Mouse (Mus musculus) urinary bladder, postnatal 10 days (tissue): Measurements from ENCODE around the gene Gm20388.
"Not testable (repeated sequence)": the region's sequence is repeated elsewhere in the genome, so short reads cannot be mapped to it uniquely, and the experiment has no call there.

Source experiments
- DNase-seq: peaks from one replicate; pipeline ENCODE4 v3.0.0; 2022; ENCODE audit warnings: low spot score

Gene Gm20388

DNA sequence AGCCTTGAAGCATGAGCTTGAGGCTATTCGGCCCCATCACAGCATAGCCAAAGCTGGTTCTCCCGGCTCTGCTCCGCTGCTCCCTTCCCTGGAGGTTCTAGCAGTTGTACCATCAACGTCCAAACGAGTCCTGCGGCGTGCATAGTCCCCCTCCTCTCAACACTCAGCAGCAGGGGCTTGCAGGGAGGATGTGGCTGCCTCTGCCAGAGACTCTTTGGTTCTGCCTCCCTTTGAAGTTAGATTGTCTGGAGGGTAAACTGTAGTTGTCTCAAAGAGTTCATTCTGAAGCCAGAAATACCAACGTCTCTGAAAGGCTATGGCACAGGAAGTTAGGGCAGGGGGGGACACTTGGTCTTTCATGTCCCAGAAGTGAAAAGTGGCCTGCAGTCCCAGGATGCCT lies 3493.9 kb downstream of the Gm20388 start:
- DNase-seq: no peak

GRCm38 (mm10) chr8:123406786-123407185 lies 3496.1 kb downstream of the Gm20388 start, which contains the start of gene Mc1r:
Gene Mc1r (plus strand): TSS chr8:123407107.
- DNase-seq: no peak

DNA sequence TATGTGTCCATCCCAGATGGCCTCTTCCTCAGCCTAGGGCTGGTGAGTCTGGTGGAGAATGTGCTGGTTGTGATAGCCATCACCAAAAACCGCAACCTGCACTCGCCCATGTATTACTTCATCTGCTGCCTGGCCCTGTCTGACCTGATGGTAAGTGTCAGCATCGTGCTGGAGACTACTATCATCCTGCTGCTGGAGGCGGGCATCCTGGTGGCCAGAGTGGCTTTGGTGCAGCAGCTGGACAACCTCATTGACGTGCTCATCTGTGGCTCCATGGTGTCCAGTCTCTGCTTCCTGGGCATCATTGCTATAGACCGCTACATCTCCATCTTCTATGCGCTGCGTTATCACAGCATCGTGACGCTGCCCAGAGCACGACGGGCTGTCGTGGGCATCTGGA lies 3497.0 kb downstream of the Gm20388 start:
- no peak for DNase-seq

- no peak for DNase-seq
Observed at GRCm38 (mm10) chr8:123408586-123409544, 3498.2 kb downstream of the Gm20388 start.

DNA sequence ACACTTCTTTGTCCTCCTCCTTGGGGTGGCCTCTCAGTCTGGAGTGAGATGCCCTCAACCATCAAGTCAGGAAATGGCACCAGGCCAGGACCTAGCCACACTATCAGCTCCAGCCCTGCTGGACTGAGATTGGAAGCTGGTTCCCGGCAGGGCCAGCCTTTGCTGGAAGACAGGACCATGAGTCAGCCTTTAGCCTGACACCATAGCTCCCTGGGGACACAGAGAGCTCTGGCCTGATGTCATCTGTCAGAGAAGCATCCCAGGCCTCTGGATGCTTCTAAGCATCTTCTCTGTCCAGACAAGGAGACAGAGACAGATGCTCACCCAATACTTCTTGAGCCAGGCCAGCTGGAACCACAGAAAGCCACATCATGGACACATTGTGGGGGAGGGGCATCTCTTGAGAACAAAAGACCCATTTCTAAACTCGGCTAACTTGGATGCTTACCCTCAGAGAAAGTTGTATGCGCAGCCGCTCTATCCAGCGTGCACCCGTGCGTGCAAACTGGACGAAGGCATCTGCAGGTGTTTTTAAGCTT lies 3499.5 kb downstream of the Gm20388 start:
- no peak for DNase-seq

DNA sequence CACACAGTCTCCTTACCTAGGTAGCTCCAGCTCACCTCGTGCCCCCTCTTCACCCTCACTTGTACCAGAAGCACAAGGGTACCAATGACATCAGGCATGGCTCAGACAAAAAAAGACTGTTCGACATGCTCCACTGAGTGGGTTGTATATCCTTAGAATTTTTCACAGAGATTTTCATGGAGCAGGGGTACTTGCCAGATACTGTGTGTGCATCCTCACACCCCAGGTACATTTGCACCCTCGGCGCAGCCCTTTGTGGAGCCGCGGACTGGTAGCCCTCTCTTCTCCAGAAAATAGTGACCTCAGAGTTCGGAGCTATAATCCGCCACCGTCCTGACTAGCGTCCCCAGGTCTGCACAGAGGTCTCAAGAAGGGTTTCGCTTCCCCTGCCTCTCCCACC lies 3500.1 kb downstream of the Gm20388 start:
- no peak for DNase-seq

- DNase-seq: no peak
Observed at GRCm38 (mm10) chr8:123411246-123411645, 3500.6 kb downstream of the Gm20388 start, which contains the start of gene Tubb3. Gene Tubb3 (plus strand): TSS chr8:123411424.

- DNase-seq: no peak
Observed at GRCm38 (mm10) chr8:123411781-123412327, 3501.2 kb downstream of the Gm20388 start.

- no peak for DNase-seq
Observed at GRCm38 (mm10) chr8:123412560-123413170, 3502.0 kb downstream of the Gm20388 start.

- no peak for DNase-seq
Observed at GRCm38 (mm10) chr8:123414255-123414654, 3503.6 kb downstream of the Gm20388 start.

- not testable (repeated sequence) for DNase-seq
Observed at GRCm38 (mm10) chr8:123414997-123415696, 3504.5 kb downstream of the Gm20388 start.

DNA sequence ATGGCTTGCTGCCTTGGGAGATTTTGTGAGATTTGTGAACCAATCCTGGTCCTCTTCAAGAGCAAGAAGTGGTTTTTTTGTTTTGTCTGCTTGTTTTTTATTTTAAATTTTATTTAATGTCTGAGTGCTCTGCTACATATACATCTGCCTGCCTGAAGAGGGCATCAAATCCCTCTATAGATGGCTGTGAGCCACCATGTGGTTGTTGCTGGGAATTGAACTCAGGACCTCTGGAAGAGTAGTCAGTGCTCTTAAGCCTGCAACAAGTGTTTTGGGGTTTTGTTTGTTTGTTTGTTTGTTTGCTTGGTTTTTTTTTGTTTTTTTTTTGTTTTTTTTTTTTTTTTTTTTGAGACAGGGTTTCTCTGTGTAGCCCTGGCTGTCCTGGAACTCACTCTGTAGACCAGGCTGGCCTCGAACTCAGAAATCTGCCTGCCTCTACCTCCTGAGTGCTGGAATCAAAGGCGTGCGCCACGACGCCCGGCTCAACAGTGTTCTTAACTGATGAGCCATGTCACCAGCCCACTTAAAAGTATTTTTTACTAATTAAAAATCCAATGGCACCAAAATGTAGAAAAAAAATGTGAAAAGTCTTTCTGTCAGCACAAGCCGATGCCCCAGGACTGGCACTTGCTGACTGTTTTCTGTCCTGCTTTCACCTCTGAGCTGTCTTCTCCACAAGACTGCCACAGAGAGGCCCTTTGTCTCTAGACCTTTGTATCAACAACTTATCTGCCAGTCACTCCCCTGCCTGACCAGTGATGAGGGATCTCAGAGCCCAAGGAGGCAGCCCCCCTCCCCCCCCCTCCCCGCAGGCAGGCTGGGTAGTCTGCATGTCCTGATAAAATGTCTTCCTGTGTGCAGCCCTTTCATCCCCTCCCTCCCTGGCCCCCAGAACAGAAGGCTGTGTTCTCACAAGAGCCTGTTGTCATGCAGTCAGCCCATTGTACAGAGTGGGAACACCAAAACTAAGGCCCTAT lies 3505.6 kb downstream of the Gm20388 start:
- DNase-seq: no peak

- no peak for DNase-seq
Observed at GRCm38 (mm10) chr8:123416944-123417555, 3506.4 kb downstream of the Gm20388 start.

DNA sequence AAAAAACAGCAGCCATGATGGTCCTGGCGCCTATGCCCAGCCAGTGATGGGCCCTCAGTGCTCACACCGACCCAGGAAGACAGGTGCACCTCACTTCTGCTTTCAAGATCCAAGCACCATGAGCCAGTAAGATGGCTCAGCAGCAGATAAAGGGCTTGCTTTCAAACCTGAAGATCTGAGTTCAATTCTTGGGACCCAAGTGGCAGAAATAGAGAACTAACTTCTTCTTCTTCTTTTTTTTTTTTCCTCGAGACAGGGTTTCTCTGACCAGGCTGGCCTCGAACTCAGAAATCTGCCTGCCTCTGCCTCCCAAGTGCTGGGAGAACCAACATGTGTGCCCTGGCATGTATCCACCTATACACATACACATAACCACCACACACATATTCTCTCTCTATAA lies 3509.1 kb downstream of the Gm20388 start:
- no peak for DNase-seq

DNA sequence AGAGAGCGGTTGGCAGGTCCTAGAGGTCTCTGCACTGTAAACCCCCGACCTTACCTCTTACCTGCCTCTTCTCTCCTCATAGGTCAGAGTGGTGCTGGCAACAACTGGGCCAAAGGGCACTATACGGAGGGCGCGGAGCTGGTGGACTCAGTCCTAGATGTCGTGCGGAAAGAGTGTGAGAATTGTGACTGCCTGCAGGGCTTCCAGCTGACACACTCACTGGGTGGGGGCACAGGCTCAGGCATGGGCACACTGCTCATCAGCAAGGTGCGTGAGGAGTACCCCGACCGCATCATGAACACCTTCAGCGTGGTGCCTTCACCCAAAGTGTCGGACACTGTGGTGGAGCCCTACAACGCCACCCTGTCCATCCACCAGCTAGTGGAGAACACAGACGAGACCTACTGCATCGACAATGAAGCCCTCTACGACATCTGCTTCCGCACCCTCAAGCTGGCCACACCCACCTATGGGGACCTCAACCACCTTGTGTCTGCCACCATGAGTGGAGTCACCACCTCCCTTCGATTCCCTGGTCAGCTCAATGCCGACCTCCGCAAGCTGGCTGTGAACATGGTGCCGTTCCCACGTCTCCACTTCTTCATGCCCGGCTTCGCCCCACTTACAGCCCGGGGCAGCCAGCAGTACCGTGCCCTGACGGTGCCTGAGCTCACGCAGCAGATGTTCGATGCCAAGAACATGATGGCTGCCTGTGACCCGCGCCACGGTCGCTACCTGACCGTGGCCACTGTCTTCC lies 3510.1 kb downstream of the Gm20388 start:
- DNase-seq: no peak

DNA sequence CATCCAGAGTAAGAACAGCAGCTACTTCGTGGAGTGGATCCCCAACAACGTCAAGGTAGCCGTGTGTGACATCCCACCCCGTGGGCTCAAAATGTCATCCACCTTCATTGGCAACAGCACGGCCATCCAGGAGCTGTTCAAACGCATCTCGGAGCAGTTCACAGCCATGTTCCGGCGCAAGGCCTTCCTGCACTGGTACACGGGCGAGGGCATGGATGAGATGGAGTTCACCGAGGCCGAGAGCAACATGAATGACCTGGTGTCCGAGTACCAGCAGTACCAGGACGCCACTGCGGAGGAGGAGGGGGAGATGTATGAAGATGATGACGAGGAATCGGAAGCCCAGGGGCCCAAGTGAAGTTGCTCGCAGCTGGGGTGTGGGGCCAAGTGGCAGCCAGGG lies 3510.7 kb downstream of the Gm20388 start:
- DNase-seq: no peak

DNA sequence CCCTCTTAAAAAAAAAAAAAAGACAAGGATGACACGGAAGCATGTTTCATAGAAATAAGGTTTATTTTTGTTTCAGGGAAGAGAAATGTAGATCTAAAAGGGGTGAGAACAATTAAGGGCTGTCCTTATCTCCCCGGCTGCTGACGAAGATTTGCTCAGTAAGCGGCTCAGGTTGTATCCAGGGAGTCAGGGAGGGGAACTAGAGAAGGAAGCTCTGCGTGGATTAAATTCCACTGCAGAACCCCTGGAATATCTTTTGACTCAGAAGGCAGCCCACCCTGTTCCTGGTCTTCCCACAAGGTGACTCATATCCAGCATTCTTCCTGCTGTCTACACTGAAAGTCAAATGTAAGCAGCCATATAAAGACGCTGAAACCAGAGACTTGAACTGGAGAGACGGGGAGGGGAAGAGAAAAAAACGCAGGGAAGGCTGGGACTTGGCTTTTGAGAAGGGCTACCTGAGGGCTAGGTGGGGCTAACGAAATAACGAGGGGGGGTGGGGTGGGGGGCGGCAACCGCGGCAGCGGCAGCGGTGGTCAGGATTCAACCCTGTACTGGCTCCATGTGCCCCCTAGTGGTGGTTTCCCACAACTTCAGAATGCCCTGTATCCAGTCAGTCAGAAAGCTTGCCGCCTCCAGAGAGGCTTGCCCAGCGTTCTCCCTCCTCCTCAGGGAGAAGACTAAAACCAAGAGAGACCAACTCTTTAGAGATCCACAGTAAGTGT lies 3511.6 kb downstream of the Gm20388 start:
- DNase-seq: no peak

DNA sequence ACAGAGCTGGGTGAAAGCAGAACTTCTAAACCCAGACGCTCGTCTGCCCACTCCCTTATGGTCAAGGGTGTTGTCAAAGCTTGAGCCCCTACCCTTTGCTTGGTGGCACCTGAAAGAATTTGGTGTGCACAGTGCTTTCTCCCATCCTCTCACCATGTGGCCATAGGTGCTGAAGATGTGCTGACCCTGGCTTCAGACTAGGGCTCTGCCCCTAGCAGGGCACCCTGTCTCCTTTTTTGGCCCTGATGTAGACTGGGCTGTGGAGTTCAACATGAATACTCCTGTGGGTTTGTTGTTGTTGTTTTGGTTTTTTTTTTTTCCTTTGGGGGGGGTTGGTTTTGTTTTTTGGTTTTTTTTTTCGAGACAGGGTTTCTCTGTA lies 3512.1 kb downstream of the Gm20388 start:
- no peak for DNase-seq

- no peak for DNase-seq
Observed at GRCm38 (mm10) chr8:123423441-123423840, 3512.8 kb downstream of the Gm20388 start, which contains the start of gene Def8. Gene Def8 (plus strand): TSS chr8:123423527.
